Mouse (Mus musculus) embryonic facial prominence, embryonic 12.5 days (tissue): Measurements from ENCODE around the gene C2cd2l. TPM values are rescaled to one million over a fixed set of nuclear protein-coding genes. Genes with fewer than 3 reads are reported as not detected.
"Not testable (repeated sequence)": the region's sequence is repeated elsewhere in the genome, so short reads cannot be mapped to it uniquely, and the experiment has no call there.

Experiments used
- ATAC-seq: fragments of 200-750 bp; cut with Nextera tagmentation; 2 replicates; pipeline ENCODE4 v1.8.0; 2017; ENCODE audit not compliant: insufficient number of reproducible peaks, insufficient read depth, low FRiP score, low TSS enrichment
- H3K27ac ChIP-seq: fragments of 300-500 bp; sonication (generic); 2 replicates; pipeline ENCODE4 v1.5.1; 2016; ENCODE audit warnings: mild to moderate bottlenecking
- H3K27me3 ChIP-seq: fragments of 300-500 bp; sonication (generic); 2 replicates; pipeline ENCODE4 v1.6.1; 2016; ENCODE audit warnings: mild to moderate bottlenecking, moderate library complexity
- H3K36me3 ChIP-seq: fragments of 300-500 bp; sonication (generic); 2 replicates; pipeline ENCODE4 v1.6.1; 2016; ENCODE audit warnings: mild to moderate bottlenecking
- H3K4me1 ChIP-seq: fragments of 300-500 bp; sonication (generic); 2 replicates; pipeline ENCODE4 v1.6.1; 2016
- H3K4me2 ChIP-seq: fragments of 300-500 bp; sonication (generic); replicated peaks from 2 replicates; pipeline ENCODE4 v1.6.1; 2016; ENCODE audit warnings: mild to moderate bottlenecking, moderate library complexity
- H3K4me3 ChIP-seq: fragments of 300-500 bp; sonication (generic); 2 replicates; pipeline ENCODE4 v1.5.1; 2016; ENCODE audit warnings: mild to moderate bottlenecking
- H3K9ac ChIP-seq: fragments of 300-500 bp; sonication (generic); 2 replicates; pipeline ENCODE4 v1.6.1; 2016; ENCODE audit warnings: mild to moderate bottlenecking, moderate library complexity
- H3K9me3 ChIP-seq: fragments of 300-500 bp; sonication (generic); 2 replicates; pipeline ENCODE4 v1.6.1; 2016; ENCODE audit warnings: mild to moderate bottlenecking, moderate library complexity
- WGBS: fragments of 180-500 bp; shearing (Covaris S2); methylation state at CpG from one replicate; pipeline ENCODE4 v1.1.7; 2016; 5-methylcytosine and 5-hydroxymethylcytosine counted together
- polyA plus RNA-seq: library from polyadenylated mRNA; unstranded; fragments of >200 nt; fragmentation: Nextera tagmentation; extraction: Ambion mirVana; gene quantifications from 2 replicates; pipeline ENCODE4 v1.2.1, GENCODE M21; 2016

Gene C2cd2l
- polyA plus RNA-seq, 1 experiment from 2014 or later, result 9.4 TPM

DNA sequence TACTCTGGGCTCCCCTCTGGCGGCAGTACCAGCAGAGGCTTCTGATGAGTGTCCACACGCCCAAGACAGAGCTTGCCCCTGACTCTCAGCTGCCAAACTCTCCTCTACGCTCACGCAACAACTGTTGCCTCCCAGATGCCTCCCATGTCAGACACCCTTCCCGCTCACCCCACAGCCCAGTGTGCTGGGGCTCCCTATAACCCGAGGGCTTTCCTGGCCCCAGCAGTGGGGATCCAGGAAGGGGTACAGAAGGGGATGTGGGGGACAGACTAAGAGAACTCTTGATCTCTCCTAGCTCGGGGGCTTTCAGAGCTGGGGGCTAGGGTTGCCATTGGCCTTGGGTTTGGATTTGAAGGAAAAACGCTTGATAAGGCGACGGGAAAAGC lies 9.3 kb downstream of the C2cd2l start:
- Histone ChIP-seq H3K27me3 (peaks cover 4% of the 10 kb centered on the region; the same call in 1 of the 2 replicates), H3K4me3 (no peak overlapping the region), H3K4me1 (no peaks in the 10 kb centered on the region), H3K36me3 (peaks cover 32% of the 10 kb centered on the region), H3K9ac (no peak overlapping the region), H3K9me3 (no peaks in the 10 kb centered on the region), H3K4me2 (0 out of 2 replicates have a peak overlapping the region, but pooled peaks have one; percentile 10), H3K27ac (no peak overlapping the region)
- 26% methylated on average over 10 of the region's 10 CpGs for WGBS
- ATAC-seq, result no peak

DNA sequence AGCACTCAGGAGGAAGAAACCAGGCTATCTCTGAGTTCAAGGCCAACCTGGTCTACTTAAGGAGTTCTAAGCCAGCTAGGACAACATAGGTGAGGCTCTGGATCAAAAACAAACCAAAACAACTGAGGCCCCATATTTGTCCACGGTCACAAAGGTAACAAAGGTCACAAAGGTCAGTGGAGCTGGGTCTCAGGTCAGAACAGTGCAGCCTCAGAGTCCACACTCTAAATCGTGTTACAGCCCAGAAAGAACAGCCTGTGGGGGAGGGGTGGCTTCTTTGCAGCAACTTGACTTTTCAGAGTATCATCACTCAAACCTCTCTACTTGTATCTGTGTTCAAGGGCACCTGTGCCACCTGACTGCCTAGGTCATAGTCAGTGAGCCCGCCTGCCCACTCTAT lies 10.3 kb downstream of the C2cd2l start:
- no peak overlapping the region for H3K4me3 ChIP-seq

DNA sequence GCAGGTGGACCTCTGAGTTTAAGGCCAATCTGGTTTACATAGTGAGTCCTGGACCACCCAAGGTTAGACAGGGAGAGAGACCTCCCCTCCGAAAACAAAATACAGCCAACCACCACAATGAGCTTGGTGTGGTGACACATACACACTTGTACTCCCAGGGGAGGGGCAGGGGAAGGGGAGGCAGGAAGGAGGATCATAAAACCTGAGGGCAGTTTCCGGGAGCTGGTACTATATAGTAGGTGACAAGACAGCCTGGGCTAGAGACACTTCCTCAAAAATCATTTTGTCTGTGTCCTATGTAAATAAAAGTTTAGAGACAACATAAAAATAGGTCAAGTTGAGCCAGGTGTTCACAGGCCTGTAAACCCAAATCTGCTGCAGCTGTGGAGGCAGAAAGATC lies 12.8 kb downstream of the C2cd2l start:
- peaks cover 3% of the 10 kb centered on the region for H3K36me3 ChIP-seq
- H3K27me3 ChIP-seq, result peaks cover 4% of the 10 kb centered on the region; the same call in 1 of the 2 replicates
- H3K9me3 ChIP-seq, result no peaks in the 10 kb centered on the region
- no peak for ATAC-seq
- 90% methylated on average over 2 of the region's 2 CpGs for WGBS
- H3K4me1 ChIP-seq, result peaks cover 12% of the 10 kb centered on the region
- H3K9ac ChIP-seq, result no peak overlapping the region
- no peak overlapping the region for H3K27ac ChIP-seq
- H3K4me2 ChIP-seq, result no peak overlapping the region
- H3K4me3 ChIP-seq, result no peak overlapping the region

More for the DNA sequence above, 10.3 kb downstream of the C2cd2l start:
- Histone ChIP-seq H3K27ac (no peak overlapping the region), H3K4me2 (no peak overlapping the region), H3K9ac (no peak overlapping the region), H3K9me3 (no peaks in the 10 kb centered on the region), H3K4me1 (peaks cover 1% of the 10 kb centered on the region), H3K36me3 (peaks cover 22% of the 10 kb centered on the region), H3K27me3 (peaks cover 4% of the 10 kb centered on the region; the same call in 1 of the 2 replicates)
- 55% methylated on average over 3 of the region's 3 CpGs for WGBS
- no peak for ATAC-seq

DNA sequence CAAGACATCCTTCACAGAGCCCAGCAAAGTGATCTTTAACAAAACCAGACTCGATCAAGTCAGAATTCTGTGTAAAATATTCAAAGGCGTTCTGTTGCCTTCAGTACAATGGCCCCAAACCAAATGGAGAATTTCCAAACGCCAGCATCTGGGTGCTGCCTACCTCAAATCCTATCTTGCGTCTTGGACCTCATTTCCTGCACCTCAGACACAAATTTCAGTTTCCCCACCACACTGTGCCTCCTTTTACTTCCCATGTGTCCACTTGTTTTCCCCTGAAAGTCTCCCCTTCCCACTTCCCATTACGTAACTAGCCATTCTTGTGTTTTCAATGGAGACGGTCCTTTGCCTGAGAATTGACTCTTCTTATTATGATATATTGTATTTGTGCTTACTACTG lies 13.6 kb downstream of the C2cd2l start:
- Histone ChIP-seq H3K27me3 (peaks cover 4% of the 10 kb centered on the region; the same call in 1 of the 2 replicates), H3K9ac (no peak overlapping the region), H3K9me3 (no peaks in the 10 kb centered on the region), H3K4me2 (no peak overlapping the region), H3K4me1 (peaks cover 12% of the 10 kb centered on the region), H3K27ac (no peak overlapping the region), H3K4me3 (no peak overlapping the region), H3K36me3 (peaks cover 10% of the 10 kb centered on the region)
- no peak for ATAC-seq
- 90% methylated on average over 6 of the region's 6 CpGs for WGBS

DNA sequence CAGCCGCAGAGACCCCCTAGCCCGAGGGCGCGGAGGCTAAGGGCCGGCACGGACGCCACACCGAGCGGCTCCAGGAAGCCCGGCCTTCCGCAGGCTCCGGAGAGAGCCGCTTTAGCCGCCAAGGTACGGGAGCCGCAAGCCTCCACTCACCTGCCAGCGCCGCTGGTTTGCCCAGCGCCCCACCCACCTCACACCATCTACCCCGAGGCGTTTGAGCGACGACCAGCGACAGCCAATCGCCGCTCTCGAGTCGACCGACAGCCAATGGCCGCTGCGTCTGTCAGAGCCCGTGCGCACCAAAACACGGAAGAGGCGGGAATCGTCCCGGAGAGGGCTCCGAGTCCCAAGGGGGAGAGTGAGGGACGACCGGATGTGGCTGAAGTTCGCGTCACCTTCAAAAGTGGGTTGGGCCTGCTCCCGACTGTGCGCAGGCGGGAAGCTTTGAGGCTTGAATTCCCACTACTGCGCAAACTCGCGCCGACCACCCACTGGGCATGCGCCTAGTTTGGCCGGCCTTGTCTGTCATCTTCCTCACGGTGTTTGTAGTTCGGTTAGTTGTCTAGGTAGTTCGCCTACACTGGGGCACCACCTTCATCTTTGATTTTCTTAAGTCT lies 14.5 kb downstream of the C2cd2l start, which contains the start of gene Hinfp:
Gene Hinfp, minus strand, starts transcription at position 206 of the 614 bp plus-strand sequence.
- peak within 1 kb of the TSS; percentile 74 for H3K27ac ChIP-seq
- peak; percentile 99 for ATAC-seq
- under 1% methylated on average over 54 of the region's 54 CpGs for WGBS

DNA sequence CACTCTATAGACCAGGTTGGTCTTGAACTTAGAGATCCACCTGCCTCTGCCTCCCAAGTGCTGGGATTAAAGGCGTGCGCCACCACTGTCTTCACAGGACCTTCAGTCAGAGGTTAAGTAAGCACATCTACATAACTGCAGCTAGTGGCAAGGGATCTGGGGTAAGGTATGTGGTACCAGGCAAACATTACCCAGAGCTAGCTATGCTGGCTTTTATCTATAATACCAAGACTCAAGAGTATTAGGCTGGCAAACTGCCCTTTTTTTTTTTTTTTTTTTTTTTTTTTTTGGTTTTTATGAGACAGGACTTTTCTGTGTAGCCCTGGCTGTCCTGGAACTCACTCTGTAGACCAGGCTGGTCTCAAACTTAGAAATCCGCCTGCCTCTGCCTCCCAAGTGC lies 20.1 kb downstream of the C2cd2l start:
- Histone ChIP-seq H3K4me1 (peaks cover 12% of the 10 kb centered on the region), H3K36me3 (peaks cover 65% of the 10 kb centered on the region)
- not testable (repeated sequence) for H3K4me2 ChIP-seq, H3K27ac ChIP-seq, ATAC-seq, H3K4me3 ChIP-seq, H3K9ac ChIP-seq, H3K9me3 ChIP-seq, H3K27me3 ChIP-seq
- 92% methylated on average over 3 of the region's 3 CpGs for WGBS

More for the DNA sequence above, 14.5 kb downstream of the C2cd2l start, which contains the start of gene Hinfp:
- no peaks in the 10 kb centered on the region for H3K27me3 ChIP-seq
- peak within 1 kb of the TSS; percentile 66 for H3K4me2 ChIP-seq
- H3K36me3 ChIP-seq, result peaks cover 20% of the 10 kb centered on the region
- H3K4me1 ChIP-seq, result peaks cover 12% of the 10 kb centered on the region
- H3K4me3 ChIP-seq, result peak within 1 kb of the TSS; percentile 92
- peak within 1 kb of the TSS; percentile 86 for H3K9ac ChIP-seq
- no peaks in the 10 kb centered on the region for H3K9me3 ChIP-seq

DNA sequence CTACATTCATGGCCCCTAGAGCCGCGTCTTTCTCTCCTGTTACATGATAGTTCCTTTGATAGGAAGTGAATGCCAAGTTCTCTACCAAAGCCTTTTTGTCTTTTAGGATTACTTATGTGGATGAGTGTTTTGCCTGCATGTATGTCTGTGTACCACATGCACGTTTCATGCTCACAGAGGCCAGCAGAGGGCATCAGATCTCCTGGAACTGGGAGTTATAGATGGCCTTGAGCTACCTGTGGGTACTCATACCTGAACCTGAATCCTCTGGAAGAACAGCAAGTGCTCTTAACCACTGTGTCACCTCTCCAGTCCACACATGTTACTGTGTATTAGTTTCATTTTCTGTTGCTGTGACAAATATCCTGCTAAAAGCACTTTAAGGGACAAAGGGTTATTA lies 27.6 kb downstream of the C2cd2l start:
- no peak overlapping the region for H3K27ac ChIP-seq
- H3K4me3 ChIP-seq, result no peak overlapping the region
- no peak for ATAC-seq
- H3K4me2 ChIP-seq, result no peak overlapping the region
- H3K9ac ChIP-seq, result no peak overlapping the region
- H3K4me1 ChIP-seq, result peaks cover 10% of the 10 kb centered on the region; the same call in 1 of the 2 replicates
- H3K9me3 ChIP-seq, result no peaks in the 10 kb centered on the region
- peaks cover 20% of the 10 kb centered on the region for H3K27me3 ChIP-seq
- 68% methylated on average over 3 of the region's 3 CpGs for WGBS
- H3K36me3 ChIP-seq, result peaks cover 53% of the 10 kb centered on the region

DNA sequence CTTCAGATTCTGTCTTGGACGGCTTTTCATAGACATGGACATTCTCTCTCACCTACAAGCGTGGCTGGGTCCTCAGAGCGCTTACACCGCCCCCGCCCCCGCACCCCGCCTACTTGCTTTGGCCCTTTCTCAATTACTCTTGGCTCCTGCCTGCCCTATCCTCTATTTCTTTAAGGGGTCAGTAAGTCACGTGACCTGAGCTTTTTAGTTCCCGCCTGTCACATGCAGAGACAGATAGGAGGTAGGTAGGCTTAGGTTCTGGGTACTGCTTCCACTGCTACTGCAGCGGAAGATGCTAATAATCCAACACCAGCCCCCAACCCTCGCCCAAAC lies 31.2 kb downstream of the C2cd2l start:
- Histone ChIP-seq H3K9ac (no peak overlapping the region), H3K4me1 (peaks cover 17% of the 10 kb centered on the region), H3K4me2 (peak overlapping the region; percentile 92), H3K9me3 (no peaks in the 10 kb centered on the region), H3K27ac (no peak overlapping the region), H3K27me3 (peaks cover 39% of the 10 kb centered on the region), H3K36me3 (peaks cover 31% of the 10 kb centered on the region), H3K4me3 (0 out of 2 replicates have a peak overlapping the region, but pooled peaks have one; percentile 74)
- WGBS, result 8% methylated on average over 11 of the region's 11 CpGs
- ATAC-seq, result no peak

DNA sequence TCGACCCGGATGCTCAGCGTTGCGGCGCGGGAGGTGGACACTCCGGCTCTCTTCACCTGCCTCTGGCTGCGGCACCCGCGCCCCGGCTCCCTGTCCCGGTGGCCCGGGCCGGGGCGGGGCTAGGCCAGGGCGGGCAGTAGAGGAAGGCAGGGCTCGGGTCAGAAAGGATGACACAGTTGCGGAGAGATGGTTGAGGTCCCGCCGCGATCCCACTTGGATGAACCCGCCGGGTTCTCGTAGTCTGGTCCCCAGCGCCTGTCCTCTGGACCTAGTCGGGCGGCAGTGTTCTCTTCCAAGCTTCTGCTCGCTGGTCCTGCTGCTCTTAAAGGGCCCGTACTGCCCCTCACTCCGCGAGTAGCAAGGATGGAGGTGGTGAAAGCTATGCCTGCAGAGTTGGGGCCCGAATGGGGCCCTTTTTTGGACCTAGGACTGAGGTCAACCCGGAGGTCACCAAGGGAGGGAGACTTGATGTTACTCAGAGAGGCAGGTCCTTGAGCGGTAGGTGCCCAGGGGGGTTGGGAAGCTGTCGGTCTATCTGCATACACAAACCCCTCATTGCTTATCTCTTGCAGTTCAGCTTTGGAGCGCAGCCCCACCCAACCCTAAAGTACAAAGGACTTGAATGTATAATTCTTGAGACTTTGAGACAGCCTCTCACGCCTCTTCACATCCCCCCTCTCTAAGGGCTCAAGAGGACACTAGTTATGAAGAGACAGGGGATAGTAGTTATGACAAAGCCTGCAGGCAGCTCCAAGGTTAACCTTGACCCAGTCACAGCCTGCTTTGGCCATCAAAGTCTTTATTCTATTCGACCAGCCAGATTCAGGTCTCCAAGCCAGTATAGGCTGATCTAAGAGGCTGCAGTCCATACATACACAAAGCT lies 31.8 kb downstream of the C2cd2l start, which contains the start of gene Abcg4:
Gene Abcg4, minus strand, starts transcription at position 540 of the 883 bp plus-strand sequence.
- Histone ChIP-seq H3K4me1 (peaks cover 17% of the 10 kb centered on the region), H3K27me3 (peaks cover 39% of the 10 kb centered on the region), H3K4me2 (peak within 1 kb of the TSS; percentile 92), H3K9me3 (no peaks in the 10 kb centered on the region), H3K27ac (no peak within 1 kb of the TSS), H3K4me3 (peak within 1 kb of the TSS; percentile 74), H3K9ac (peak within 1 kb of the TSS; percentile 76), H3K36me3 (peaks cover 28% of the 10 kb centered on the region)
- WGBS, result 3% methylated on average over 38 of the region's 38 CpGs
- ATAC-seq, result 0 out of 2 replicates have a peak, but pooled peaks have one; percentile 57

DNA sequence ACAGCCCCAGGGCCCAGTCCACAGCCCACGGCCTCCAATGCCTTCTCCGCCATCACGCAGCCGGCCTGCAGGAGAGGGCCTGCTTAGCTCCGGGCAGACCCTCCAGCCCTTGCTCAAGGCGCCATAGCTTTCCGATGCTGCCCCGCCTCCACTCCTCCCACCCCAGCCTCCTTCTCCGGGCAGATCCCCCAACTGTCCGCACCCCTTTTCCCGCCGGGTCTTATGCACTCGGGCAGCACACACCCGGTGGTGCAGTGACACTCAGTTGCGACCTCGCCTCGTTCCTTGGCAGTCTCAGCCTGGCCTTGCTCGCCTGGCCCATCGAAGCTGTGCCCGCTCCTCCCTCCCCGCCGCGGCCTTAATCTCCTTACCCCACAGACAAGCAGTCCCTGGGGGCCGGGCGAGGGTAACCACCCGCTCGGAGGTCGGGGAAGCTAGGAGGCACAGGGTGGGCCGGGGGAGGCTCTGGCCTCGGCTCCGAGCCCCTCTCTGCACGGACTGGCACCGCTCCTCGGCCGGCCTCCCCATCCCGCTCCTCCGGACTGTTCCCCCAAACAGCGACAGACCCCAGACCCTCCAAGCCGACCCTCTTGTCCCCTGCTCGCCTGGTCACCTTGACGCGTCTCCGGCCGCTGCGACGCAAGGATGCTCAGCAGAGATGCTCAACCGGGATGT lies 32.5 kb downstream of the C2cd2l start:
- 2% methylated on average over 47 of the region's 47 CpGs for WGBS
- Histone ChIP-seq H3K9me3 (no peaks in the 10 kb centered on the region), H3K4me2 (peak overlapping the region; percentile 92), H3K27ac (no peak overlapping the region), H3K9ac (peak overlapping the region; percentile 76), H3K4me3 (peak overlapping the region; percentile 74), H3K27me3 (peaks cover 39% of the 10 kb centered on the region), H3K36me3 (peaks cover 20% of the 10 kb centered on the region), H3K4me1 (peaks cover 17% of the 10 kb centered on the region)
- 0 out of 2 replicates have a peak, but pooled peaks have one; percentile 55 for ATAC-seq

DNA sequence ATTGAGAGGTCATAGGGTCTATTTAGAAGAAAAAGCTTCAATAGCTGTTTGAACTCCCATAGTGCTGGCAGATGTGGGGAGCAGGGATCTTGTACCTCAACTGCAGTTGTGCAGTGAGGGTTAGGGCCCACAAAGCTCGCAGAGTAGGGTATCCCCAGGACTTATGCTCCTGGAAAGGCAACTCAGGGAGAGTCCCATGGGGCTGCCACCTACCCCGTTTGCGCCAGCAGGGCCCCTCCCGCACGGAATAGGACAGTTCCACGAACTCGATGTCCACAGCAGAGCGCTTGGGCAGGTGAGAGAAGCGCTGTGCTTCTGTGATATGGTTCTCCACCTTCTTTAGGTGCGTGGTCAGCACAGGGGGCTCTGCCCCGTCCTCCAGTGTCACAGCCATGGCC lies 33.1 kb downstream of the C2cd2l start:
- H3K27me3 ChIP-seq, result peaks cover 39% of the 10 kb centered on the region
- H3K4me3 ChIP-seq, result peak overlapping the region; percentile 74
- H3K9me3 ChIP-seq, result no peaks in the 10 kb centered on the region
- 6% methylated on average over 11 of the region's 11 CpGs for WGBS
- H3K27ac ChIP-seq, result no peak overlapping the region
- H3K36me3 ChIP-seq, result peaks cover 16% of the 10 kb centered on the region
- peaks cover 17% of the 10 kb centered on the region for H3K4me1 ChIP-seq
- peak overlapping the region; percentile 76 for H3K9ac ChIP-seq
- peak; percentile 37; the same call in 1 of the 2 replicates for ATAC-seq
- peak overlapping the region; percentile 92 for H3K4me2 ChIP-seq
